Mouse (Mus musculus): ENCODE measurements around the gene Grap. TPM values are rescaled to one million over a fixed set of nuclear protein-coding genes. Genes with fewer than 3 reads are reported as not detected.
A peak's percentile ranks its signal among the peaks of the same experiment; 100 is the strongest.

Gene Grap
- polyA plus RNA-seq, 1 experiment from 2014 or later = 13.0 TPM

GRCm38 (mm10) chr11:61649163-61649580, 3.9 kb upstream of the Grap start:
- no peak overlapping the region for H3K4me2 ChIP-seq (replicated peaks)
- 86% methylated on average over 5 of the region's 5 CpGs for WGBS
- no peak overlapping the region for H3K27ac ChIP-seq (replicated peaks)
- peaks cover 8% of the 10 kb centered on the region; the same call in 1 of the 2 replicates for H3K4me1 ChIP-seq
- ATAC-seq (ENCODE audit: insufficient number of reproducible peaks, low FRiP score, low TSS enrichment, low read depth) = no peak
- no peak overlapping the region for H3K4me3 ChIP-seq (replicated peaks)
- H3K9ac ChIP-seq = no peak overlapping the region
- H3K36me3 ChIP-seq = no peaks in the 10 kb centered on the region
- no peaks in the 10 kb centered on the region for H3K9me3 ChIP-seq (replicated peaks)
- no peaks in the 10 kb centered on the region for H3K27me3 ChIP-seq

- no peak overlapping the region for H3K9ac ChIP-seq
- no peaks in the 10 kb centered on the region for H3K9me3 ChIP-seq (replicated peaks)
- H3K4me2 ChIP-seq (replicated peaks) = no peak overlapping the region
- no peak overlapping the region for H3K4me3 ChIP-seq (replicated peaks)
- no peak overlapping the region for H3K27ac ChIP-seq (replicated peaks)
- peaks cover 3% of the 10 kb centered on the region; the same call in 1 of the 2 replicates for H3K4me1 ChIP-seq
- 78% methylated on average over 4 of the region's 4 CpGs for WGBS
- no peaks in the 10 kb centered on the region for H3K27me3 ChIP-seq
- ATAC-seq (ENCODE audit: insufficient number of reproducible peaks, low FRiP score, low TSS enrichment, low read depth) = no peak
- H3K36me3 ChIP-seq = no peaks in the 10 kb centered on the region
Measured at GRCm38 (mm10) chr11:61649626-61650025, 3.4 kb upstream of the Grap start.

- Histone ChIP-seq H3K4me3 (replicated peaks) (no peak overlapping the region), H3K4me2 (replicated peaks) (no peak overlapping the region), H3K36me3 (no peaks in the 10 kb centered on the region), H3K27ac (replicated peaks) (no peak overlapping the region), H3K4me1 (no peaks in the 10 kb centered on the region), H3K27me3 (no peaks in the 10 kb centered on the region), H3K9ac (no peak overlapping the region), H3K9me3 (replicated peaks) (no peaks in the 10 kb centered on the region)
- ATAC-seq (ENCODE audit: insufficient number of reproducible peaks, low FRiP score, low TSS enrichment, low read depth) = no peak
- WGBS = 77% methylated on average over 9 of the region's 9 CpGs
Measured at GRCm38 (mm10) chr11:61650470-61651265, 2.4 kb upstream of the Grap start.

GRCm38 (mm10) chr11:61652216-61652615, 849 bp upstream of the Grap start:
- no peaks in the 10 kb centered on the region for H3K4me1 ChIP-seq
- no peak overlapping the region for H3K27ac ChIP-seq (replicated peaks)
- no peak overlapping the region for H3K9ac ChIP-seq
- no peak overlapping the region for H3K4me3 ChIP-seq (replicated peaks)
- no peaks in the 10 kb centered on the region for H3K27me3 ChIP-seq
- no peak for ATAC-seq (ENCODE audit: insufficient number of reproducible peaks, low FRiP score, low TSS enrichment, low read depth)
- H3K9me3 ChIP-seq (replicated peaks) = no peaks in the 10 kb centered on the region
- H3K4me2 ChIP-seq (replicated peaks) = no peak overlapping the region
- 86% methylated on average over 5 of the region's 5 CpGs for WGBS
- no peaks in the 10 kb centered on the region for H3K36me3 ChIP-seq

GRCm38 (mm10) chr11:61653568-61653967, 503 bp downstream of the Grap start:
- H3K27me3 ChIP-seq = no peaks in the 10 kb centered on the region
- no peaks in the 10 kb centered on the region for H3K36me3 ChIP-seq
- H3K9ac ChIP-seq = no peak overlapping the region
- WGBS = 71% methylated on average over 2 of the region's 2 CpGs
- H3K4me3 ChIP-seq (replicated peaks) = peak overlapping the region; percentile 16; the same call in 1 of the 2 replicates
- no peak overlapping the region for H3K4me2 ChIP-seq (replicated peaks)
- H3K4me1 ChIP-seq = no peaks in the 10 kb centered on the region
- no peaks in the 10 kb centered on the region for H3K9me3 ChIP-seq (replicated peaks)
- no peak overlapping the region for H3K27ac ChIP-seq (replicated peaks)
- no peak for ATAC-seq (ENCODE audit: insufficient number of reproducible peaks, low FRiP score, low TSS enrichment, low read depth)

- Histone ChIP-seq H3K9ac (no peak overlapping the region), H3K9me3 (replicated peaks) (no peaks in the 10 kb centered on the region), H3K27ac (replicated peaks) (no peak overlapping the region), H3K4me3 (replicated peaks) (no peak overlapping the region), H3K27me3 (no peaks in the 10 kb centered on the region), H3K4me1 (no peaks in the 10 kb centered on the region), H3K36me3 (no peaks in the 10 kb centered on the region), H3K4me2 (replicated peaks) (no peak overlapping the region)
- 90% methylated on average over 4 of the region's 4 CpGs for WGBS
- no peak for ATAC-seq (ENCODE audit: insufficient number of reproducible peaks, low FRiP score, low TSS enrichment, low read depth)
Measured at GRCm38 (mm10) chr11:61654786-61655311, 1.8 kb downstream of the Grap start.

GRCm38 (mm10) chr11:61655649-61656048, 2.6 kb downstream of the Grap start:
- Histone ChIP-seq H3K9me3 (replicated peaks) (no peaks in the 10 kb centered on the region), H3K4me2 (replicated peaks) (no peak overlapping the region), H3K27ac (replicated peaks) (no peak overlapping the region), H3K9ac (no peak overlapping the region), H3K36me3 (no peaks in the 10 kb centered on the region), H3K27me3 (no peaks in the 10 kb centered on the region), H3K4me1 (no peaks in the 10 kb centered on the region), H3K4me3 (replicated peaks) (no peak overlapping the region)
- ATAC-seq (ENCODE audit: insufficient number of reproducible peaks, low FRiP score, low TSS enrichment, low read depth) = no peak
- 62% methylated on average over 4 of the region's 4 CpGs for WGBS

GRCm38 (mm10) chr11:61656148-61656850, 3.2 kb downstream of the Grap start:
- H3K4me1 ChIP-seq = no peaks in the 10 kb centered on the region
- no peak overlapping the region for H3K27ac ChIP-seq (replicated peaks)
- H3K36me3 ChIP-seq = no peaks in the 10 kb centered on the region
- H3K27me3 ChIP-seq = no peaks in the 10 kb centered on the region
- 54% methylated on average over 6 of the region's 6 CpGs for WGBS
- H3K9me3 ChIP-seq (replicated peaks) = no peaks in the 10 kb centered on the region
- no peak for ATAC-seq (ENCODE audit: insufficient number of reproducible peaks, low FRiP score, low TSS enrichment, low read depth)
- H3K4me2 ChIP-seq (replicated peaks) = no peak overlapping the region
- no peak overlapping the region for H3K4me3 ChIP-seq (replicated peaks)
- no peak overlapping the region for H3K9ac ChIP-seq

- Histone ChIP-seq H3K4me3 (replicated peaks) (no peak overlapping the region), H3K27ac (replicated peaks) (no peak overlapping the region), H3K4me2 (replicated peaks) (no peak overlapping the region), H3K4me1 (no peaks in the 10 kb centered on the region), H3K36me3 (no peaks in the 10 kb centered on the region), H3K27me3 (no peaks in the 10 kb centered on the region), H3K9me3 (replicated peaks) (no peaks in the 10 kb centered on the region), H3K9ac (no peak overlapping the region)
- 67% methylated on average over 2 of the region's 2 CpGs for WGBS
- ATAC-seq (ENCODE audit: insufficient number of reproducible peaks, low FRiP score, low TSS enrichment, low read depth) = no peak
Measured at GRCm38 (mm10) chr11:61657432-61657831, 4.4 kb downstream of the Grap start.

GRCm38 (mm10) chr11:61658360-61658922, 5.4 kb downstream of the Grap start:
- no peak overlapping the region for H3K4me3 ChIP-seq (replicated peaks)
- ATAC-seq (ENCODE audit: insufficient number of reproducible peaks, low FRiP score, low TSS enrichment, low read depth) = no peak
- 92% methylated on average over 3 of the region's 3 CpGs for WGBS
- no peaks in the 10 kb centered on the region for H3K36me3 ChIP-seq
- H3K4me2 ChIP-seq (replicated peaks) = no peak overlapping the region
- no peak overlapping the region for H3K27ac ChIP-seq (replicated peaks)
- H3K27me3 ChIP-seq = no peaks in the 10 kb centered on the region
- peaks cover 3% of the 10 kb centered on the region; the same call in 1 of the 2 replicates for H3K4me1 ChIP-seq
- H3K9ac ChIP-seq = no peak overlapping the region
- H3K9me3 ChIP-seq (replicated peaks) = no peaks in the 10 kb centered on the region
